Mouse (Mus musculus) testis, postnatal 10 days (tissue): ENCODE measurements around the gene Pdgfa.

Source experiments
- DNase-seq: peaks from one replicate; pipeline ENCODE4 v3.0.0; 2021; ENCODE audit warnings: low spot score

Pdgfa gene

DNA sequence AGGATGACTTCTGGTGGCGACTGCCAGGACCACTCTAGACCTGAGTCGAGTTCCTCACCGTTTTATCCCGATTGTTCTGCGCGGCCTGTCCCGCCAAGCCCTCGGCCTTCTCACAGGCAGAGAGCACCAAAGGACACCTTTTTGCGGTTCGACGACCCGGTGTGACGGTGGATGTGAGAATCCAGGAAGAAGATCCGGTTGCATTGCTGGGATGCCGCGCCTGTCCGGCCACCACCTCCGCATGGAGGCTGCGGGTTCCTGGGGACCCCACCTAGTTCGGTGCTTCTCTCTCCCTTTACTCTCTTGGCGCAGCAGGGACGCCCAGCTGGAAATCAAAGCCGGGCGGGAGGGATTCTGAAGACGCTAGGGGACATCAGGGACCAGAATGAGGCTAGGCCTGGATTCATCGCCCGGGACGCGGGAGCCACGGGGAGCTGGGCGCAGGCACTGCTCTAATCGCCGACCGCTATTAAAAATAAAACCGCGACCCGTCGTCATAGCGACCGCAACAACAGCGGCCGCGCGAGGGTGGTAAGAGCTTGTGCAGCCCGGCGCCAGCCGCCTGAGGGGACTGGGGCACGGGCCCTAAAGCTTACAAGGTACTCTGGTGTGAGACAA, at the start of gene Pdgfa:
Pdgfa (minus strand) TSS at position 200 of the 618 bp plus-strand sequence.
- peak; percentile 79 for DNase-seq

DNA sequence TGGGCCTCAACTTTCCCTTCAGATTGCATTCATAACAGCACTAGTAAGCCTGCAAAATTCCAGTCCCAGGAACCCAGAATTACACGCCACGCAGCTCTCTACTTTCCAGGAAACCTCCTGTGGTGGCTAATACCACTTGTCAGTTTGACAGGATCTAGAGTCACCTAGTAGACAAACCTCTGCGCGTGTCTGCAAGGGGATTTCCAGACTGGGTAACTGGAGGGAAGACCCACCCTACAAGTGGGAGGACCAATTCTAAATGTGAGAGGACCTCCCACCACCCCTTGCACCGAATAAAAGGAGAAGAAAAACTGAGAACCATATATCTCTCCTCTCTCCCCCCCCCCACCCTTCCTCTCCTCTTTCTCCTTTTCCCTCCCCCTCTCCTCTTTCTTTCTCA, 49.5 kb upstream of the Pdgfa start:
- DNase-seq: no peak

DNA sequence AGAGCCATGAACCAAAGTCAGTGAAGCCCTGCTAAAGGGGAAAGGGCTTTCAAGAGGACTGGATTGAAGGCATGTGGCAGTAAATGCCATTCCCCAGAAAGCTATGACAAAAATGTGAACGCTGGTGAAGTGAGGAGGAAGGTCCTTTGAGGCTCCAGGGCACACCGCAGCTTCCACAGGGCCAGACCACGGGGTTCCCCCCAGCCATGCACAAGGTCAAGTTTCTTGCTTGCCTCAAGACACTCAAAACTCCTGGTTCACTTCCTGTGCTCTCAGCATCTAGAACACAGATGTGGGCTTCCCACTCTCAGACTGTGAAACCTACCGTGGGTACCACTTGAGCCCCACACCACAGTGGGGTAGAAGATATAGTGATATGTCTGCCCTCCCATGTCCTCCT, 46.4 kb upstream of the Pdgfa start:
- no peak for DNase-seq

DNA sequence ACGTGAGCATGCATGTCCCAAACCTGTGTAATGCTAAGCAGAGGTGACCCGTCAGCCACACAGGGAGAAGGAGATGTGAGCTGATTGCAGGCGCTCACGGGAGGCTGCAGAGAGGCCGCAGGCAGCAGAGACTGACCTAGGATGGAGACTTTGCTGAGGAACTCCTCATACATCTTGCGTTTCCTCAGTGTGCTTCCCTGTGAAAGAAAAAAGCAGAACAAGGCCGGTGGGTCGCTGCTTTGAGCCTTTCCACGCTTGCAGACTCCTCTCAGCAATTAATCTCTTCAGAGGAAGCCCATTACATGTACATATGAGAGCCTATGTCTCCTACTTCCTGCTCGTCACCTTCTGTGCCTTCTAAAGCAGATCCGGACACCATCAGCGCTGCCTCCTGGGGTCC, 45.1 kb upstream of the Pdgfa start:
- no peak for DNase-seq

DNA sequence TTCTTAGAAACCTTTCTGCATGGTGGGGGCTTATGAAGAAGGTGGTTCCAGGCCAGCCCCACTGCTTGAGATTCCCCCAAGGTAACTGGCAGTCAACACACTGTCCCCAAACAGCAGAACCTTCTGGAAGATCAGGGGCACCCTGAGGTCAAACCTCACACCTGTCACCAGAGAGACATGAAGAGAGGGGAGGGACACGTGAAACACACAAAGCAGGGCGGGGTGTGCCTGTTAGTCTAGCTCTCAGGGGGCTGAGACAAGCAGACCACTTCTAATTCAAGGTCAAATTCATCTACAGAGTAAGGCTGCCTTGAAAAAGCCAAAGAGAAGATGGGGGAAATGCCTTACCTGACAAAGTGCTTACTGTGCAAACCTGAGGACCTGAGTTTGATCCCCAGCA, 38.0 kb upstream of the Pdgfa start:
- no peak for DNase-seq

DNA sequence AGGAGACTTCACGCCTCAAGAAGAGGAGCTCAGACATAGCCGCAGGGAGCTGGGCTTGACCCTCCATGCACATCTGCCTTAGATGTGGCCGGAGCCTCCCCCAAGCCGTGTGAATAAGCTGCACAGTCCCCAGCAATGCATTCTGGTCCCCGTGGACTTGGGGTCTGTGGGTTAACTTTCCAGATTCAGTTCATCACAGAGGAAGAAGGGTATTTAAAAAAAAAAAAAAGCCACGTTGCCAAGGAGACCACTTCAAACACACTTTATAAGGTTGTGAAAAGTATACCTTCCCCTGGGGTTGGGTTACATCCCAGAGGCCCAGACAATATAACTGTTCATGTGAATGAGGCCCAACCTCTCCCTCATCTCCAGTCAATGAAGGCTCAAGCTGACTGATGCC, 37.6 kb upstream of the Pdgfa start:
- no peak for DNase-seq

DNA sequence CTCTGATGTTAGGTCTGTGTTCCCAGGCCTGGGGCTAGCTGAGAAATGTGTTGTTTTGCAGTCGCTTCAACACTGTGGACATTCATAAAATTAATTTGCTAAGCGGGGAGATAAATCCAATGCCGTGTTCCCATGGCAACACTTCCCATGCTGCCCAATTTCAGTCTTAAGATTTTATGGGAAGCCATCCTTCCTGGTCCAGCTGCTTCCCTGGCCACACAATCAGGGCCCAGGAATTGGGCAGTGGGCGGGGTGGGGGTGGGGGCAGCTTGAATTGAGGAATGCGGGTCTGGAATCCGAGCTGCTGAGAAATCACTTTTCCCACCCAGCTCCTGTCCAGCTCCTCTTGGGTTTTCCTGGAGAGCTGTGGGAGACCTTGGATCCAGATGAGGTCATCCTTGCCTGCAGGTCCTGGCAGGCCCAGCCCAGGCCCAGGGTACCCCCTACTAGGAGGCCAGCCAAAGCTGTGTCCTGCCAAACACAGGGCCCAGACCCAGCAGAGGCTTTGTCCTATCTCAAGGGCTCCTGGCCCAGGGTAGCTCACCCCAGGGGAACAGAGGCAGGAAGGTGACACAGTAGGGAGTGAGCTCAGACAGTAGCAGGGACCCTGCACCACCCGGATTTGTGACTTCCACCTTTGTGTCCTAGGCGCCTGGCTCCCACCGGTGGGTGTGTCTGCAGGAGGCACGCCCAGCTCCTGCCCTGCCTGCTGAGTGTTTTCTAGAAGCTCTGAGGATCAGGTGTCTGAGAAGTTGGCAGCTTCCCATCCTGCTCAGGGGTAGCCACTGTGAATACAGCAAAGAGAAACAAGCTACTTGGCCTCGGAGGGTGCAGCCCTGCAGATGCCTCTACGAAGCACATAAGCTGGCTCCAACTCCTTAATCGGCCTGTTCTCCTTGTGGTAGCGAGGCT, 36.5 kb upstream of the Pdgfa start:
- no peak for DNase-seq

DNA sequence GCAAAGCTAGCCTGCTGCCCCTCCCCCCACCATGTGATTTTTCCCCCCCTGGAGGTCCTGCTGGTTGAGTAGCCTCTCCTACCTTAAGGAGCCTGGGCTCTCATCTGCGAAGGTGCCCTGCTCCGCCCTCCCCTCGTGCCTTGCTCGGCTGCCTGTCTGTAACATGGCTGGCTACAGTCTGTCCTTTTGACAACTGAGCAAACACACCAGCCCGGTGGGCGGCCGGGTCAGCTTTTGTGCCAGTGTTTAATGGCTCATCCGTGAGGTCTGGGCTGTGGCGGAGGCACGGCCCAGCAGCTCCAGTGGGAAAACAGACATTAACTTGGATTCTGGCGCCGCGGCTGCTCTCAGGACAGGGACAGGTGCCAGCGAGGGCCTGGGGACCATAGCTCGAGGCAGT, 30.4 kb upstream of the Pdgfa start:
- DNase-seq: no peak

DNA sequence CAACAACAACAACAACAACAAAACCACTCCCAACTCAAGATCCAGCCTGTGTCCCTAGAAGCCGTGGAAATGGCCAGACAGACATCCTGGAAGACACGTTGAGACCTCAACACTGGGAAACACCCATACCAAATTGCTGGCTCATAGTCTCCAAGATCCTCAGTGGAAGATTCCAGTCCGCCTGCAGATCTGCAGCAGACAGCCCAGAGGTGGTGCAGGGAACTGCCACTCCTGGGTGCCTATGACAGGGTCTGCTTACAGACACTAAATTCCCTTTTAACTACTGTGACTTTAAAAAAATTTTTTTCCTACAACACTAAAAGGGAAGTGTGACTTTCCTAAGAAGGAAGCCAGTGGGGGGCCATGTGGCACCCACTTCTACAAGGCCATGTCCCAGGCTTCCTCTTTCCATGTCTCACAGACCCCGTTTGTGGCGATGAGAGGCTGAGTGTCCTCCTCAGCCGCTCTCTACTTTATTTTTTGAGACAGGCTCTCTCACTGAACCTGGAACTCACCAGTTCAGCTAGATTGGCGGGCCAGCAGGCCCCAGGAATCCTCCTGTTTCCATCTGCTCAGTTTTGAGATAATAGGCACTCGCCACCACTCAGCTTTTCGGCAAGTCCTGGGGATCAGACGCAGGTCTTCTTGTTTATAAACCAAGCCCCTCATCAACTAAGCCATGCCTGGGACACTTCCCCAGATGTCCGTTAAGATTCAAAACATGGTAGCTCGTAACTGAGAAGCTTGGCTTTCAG, 27.4 kb upstream of the Pdgfa start:
- DNase-seq: no peak

DNA sequence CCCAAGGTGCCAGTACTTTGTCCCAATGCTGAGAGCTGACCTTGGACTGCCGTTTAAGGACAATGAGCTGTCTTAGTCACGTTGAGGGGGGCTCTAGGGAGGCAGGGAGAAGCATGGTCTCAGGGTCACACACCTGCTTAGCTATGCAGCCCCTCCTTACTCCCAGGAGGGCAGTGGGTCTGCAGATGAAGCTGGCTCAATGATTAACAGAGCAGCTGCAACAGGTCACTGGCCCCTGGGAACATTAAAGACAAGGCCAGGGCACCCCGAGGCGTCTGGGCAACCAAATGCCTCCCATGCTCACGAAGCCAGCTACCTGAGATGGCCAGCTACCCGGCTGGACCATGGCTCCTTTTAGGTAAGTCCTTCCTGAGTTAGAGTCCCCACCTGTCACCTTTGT, 23.4 kb upstream of the Pdgfa start:
- no peak for DNase-seq

DNA sequence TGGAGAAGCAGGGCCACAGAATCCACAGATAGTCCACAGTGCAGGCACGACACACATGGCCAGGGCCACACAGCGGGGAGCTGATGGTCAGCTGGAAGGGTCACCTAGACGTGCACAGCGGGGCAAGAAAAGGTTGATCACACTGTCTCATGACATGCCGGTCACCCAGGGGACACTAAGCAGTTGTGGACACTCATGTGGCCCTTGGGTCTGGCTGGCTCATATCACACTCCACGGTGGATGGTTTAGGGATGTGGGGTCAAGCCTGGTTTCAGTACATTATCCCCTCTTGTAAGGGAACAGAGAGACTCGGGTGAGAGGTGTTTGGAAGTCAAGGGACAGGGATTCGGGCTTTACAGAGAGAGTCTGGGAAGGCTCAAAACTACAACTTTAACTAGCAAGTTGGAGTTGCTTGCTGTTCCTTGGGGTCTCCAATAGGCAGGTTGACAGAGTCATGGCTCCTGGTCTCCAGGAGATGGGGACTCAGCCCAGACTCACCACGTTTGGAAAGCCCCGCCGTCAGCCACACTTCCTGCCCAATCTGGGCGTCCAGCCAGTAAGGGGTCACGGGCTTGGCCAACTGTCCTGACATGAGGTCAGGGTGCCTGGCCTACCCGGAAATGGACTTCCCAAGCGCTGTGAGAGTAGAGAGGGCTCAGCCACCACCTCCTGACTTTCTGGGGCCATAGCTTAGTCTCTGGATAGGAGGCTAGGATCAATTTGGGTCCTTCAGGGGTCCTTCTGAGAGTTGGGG, 20.4 kb upstream of the Pdgfa start:
- DNase-seq: peak; percentile 80

DNA sequence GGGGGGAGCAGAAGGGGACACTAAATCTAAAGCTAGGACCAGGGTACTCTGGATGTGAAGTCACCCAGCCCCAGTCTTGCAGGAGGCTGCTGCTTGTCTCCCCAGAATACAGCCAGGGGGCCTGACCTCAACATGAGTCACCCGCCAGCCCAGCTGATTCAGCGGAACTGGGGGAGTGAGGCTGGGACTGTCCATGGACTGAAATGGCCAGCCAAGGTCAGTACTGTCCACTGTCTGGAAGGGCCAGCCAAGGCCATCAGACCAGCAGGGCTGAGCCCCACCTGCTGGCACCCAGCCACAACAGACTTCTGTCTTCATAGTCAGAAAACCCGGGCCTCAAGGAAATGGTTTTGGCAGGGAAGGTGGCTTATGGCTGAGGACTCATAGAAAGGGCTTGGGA, 17.9 kb upstream of the Pdgfa start:
- DNase-seq: peak; percentile 93

DNA sequence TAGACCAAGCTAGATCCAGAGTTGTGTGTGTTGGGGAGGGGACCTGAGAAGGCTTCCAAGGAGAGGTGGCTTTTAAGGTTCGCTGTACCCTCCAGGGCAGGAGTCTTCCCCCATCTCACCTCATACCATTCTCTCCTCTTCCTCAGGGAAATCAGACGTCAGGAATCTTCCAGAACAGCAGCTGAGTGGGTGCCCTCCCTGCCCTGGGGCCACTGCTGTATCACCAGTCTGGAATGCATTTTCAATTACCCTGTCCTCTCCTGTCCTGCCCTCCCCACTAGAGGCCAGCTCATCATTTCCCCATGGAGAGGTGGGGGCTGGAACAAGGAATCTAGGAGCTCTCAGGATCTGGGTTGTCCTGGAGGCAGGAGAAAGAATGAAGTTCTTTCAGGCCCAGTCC, 13.5 kb upstream of the Pdgfa start:
- DNase-seq: no peak

DNA sequence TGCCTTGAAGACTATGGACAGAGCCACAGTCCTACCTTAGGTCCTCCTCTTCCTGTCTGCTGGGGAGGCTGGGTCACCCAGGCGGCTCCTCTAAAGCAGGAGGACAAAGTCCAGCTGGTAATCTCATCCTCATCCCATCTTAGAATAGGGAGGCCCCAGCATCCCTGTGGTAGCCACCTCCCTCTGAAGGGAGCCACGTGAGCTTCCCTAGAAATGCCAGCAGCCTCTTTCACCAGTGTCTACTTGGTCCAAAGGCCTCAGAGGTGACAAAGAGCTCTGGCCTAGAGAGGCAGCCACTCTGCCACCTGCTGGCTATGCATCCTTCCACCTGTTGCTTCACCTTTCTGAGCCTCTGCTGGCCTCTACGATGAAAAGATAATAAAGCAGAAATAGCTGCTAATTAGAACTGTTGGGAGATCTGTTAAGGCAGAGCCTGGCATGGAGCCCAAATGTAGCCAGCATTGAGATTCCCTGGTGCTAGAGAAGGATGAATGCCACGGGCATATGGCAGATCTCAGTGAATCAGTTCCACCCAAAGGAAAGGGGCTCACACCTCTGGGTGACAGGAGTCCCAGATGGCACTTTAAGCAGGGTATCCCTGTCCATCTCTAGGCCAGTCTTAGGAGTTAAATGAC, 10.1 kb upstream of the Pdgfa start:
- DNase-seq: no peak

DNA sequence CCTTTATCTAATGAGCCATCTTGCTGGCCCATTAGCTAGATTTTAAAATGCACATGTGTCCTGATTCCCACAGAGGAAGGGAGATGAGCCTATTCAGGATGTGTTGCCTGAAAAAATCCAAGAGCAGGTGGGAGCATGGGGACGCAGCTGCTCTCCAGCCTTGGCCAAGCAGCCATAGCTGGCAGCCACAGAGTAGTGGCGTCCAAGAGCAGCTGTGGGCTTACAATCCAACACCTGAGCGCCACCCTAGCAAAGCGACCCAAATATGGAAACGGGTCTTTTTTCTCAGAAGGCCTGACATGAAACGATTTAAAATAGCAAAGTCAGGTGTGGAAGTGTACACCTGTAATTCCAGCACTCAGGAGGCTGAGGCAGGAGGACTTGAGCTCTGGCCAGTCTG, 7.4 kb upstream of the Pdgfa start:
- no peak for DNase-seq

DNA sequence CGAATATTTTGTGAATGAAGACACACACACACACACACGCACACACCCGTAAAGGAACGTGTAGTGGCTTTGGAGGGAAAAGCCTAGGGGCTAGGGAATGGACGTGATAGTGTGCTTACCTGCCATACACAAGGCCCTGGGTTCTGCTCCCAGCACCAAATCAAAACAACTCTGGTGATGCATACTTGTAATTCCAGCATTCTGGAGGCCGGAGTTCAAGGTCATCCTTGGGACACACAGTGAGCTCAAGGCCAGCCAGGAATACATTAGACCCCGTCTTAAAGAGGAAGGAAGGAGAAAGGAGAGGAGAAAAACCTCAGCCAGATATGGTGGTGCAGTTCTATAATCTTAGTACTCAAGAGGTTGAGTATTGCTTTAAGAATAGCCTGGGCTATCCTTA, 2.5 kb upstream of the Pdgfa start:
- no peak for DNase-seq

DNA sequence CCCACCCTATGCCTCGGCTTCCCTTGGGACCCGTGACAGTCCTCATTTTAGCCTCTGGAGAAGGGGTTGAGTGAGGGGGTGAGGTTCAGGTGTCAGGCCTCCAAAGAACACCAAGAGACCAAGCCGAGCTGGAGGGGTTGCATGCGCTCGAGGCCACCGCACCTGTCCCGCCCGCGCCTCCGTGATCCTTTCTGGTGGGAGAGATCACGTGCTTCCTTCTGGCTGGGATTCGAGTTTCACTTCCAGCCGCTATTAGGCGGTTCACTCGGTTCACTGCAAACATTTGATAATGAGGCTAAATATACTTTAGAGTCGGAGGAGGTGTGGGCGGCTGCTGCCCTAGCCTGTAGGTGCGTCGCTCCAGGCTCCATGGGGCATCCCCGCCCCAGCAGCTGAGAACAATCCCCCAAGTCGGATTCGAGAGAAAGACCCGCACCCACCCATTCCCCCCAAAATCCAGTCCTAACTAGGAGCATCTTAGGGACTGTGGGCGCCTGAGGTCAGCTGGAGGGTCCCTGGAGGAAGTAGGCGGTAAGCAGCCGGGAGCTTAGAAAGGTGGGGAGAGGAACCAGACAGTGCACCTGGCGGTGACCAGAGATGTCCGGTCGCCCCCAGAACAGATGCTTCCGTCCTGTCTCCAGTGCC, 888 bp upstream of the Pdgfa start:
- DNase-seq: no peak

DNA sequence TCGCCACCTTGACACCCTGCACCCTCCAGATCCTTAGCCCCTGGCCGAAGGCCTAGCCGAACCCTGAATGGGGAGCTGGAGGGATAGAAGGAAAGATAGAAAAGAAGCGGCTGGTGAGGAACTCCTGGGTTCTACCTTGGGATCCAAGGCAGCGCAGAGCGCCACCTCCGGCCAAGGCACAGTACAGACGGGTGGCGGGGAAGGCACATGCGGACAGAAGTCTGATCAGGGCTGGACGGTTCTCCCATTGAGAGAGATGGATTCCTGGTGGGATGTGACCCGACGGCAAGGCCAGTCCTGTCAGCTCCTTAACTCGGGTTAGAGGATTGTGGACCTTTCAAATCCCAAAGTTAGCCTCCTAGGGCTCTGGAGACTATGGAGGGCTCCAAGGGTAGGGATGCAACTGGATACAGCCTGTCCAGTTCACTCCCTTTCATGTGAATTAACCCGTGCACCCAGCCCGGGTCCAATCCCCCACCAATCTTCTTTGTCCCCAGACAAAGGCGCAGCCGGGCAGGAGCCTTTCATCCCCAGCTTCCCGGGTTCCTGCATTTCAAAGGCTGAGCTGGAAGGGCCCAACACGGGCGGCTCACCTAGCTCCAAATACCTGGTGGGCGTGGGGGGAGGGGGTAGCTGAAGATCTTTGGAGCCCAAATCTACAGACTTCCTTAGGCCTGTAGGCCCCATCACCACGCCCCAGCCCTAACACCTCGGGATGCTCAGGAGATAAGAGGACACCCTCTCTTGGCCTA, 672 bp downstream of the Pdgfa start:
- peak; percentile 75 for DNase-seq

DNA sequence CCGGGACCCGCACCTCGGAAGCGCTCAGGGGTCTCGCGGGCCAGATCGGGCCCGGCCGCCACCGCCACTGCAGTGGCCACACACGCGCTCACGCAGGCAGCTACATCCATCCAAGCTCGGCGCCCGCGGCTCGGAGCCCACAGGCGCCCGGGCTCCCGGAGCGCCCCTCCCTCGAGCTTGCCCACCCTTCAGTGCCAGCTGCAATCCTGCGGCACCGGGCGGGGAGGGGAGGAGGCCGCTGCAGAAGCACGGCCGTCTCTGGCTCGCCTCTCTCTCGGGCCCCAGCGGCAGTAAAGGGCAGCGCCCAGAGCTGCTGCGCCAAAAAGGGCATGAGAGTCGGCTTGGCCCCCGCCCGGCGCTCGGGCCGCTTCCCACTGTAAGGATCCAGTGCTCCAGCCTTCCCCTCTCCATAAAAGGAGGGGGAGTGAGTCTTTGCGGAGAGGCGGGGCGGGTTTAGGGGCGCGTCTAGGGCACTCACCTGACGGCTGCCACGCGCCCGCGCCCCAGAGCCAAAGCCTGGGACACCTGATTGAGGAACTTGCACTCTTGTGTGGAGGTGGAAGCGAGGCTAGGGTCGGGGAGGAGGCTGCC, 1.4 kb downstream of the Pdgfa start:
- DNase-seq: peak; percentile 77
